Mouse (Mus musculus): ENCODE measurements at regions not wholly inside any gene's neighbourhood (a gene's known extent, or its start where the extent isn't known, plus 50 kb on each side); places are given as distances from the start of the nearest gene placed in this dataset.
A peak's percentile ranks its signal among the peaks of the same experiment; 100 is the strongest.

- no peak for DNase-seq (ENCODE audit: low spot score in 2 of 2)
Observed at GRCm38 (mm10) chr3:143092206-143092605, 210.4 kb upstream of the Pkn2 start.

DNA sequence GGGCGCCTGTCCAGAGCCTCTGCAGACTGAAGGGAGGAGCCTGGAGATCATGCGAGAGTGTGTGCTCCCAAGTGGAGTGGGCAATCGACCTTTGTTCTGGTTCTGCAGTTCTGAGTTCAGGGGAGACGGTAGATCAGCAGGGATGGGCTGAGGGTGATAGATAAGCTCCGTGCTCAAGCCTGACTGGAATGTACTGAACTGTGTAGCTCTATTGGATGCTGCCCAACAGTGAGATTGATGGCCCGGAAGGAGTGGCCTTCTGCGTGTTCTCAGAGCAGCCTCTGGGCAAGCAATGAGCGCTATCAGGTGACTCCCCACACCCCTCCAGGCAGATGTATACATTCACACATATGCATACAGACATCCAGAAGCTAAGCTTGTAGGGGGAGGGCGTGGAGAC is 209.1 kb upstream of the Pkn2 start:
- no peak for DNase-seq (ENCODE audit: low spot score in 2 of 2)

DNA sequence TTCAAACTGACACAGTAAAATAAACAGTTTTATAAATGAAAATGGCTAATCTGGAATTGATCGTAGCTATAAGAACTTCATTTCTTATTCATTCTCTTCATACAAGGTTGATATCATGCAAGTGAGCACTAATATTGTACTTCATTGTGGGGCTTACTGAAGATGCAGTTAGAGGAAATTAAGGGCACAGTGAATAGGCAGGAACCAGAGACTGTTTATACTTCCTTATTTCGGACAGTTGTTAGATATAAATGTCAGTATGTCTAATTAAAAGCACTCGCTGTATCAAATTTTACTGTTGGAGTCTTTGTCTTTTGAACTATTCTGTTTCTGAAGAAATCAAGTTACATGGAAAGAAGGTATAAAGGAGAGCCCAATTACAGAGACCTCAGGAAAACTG is 208.5 kb upstream of the Pkn2 start:
- DNase-seq (ENCODE audit: low spot score in 2 of 2), result no peak

- no peak for DNase-seq (ENCODE audit: low spot score in 2 of 2)
Observed at GRCm38 (mm10) chr3:143087786-143088185, 206.0 kb upstream of the Pkn2 start.

- no peak for DNase-seq (ENCODE audit: low spot score in 2 of 2)
Observed at GRCm38 (mm10) chr3:143078310-143078709, 196.5 kb upstream of the Pkn2 start.

GRCm38 (mm10) chr3:143071839-143072373 is 190.1 kb upstream of the Pkn2 start:
- no peak for DNase-seq (ENCODE audit: low spot score in 2 of 2)

GRCm38 (mm10) chr3:143054858-143055257 is 173.1 kb upstream of the Pkn2 start:
- DNase-seq (ENCODE audit: low spot score in 2 of 2), result no peak

- DNase-seq (ENCODE audit: low spot score in 2 of 2), result no peak
Observed at GRCm38 (mm10) chr3:143053286-143053993, 171.6 kb upstream of the Pkn2 start.

GRCm38 (mm10) chr3:143040666-143041065 is 158.9 kb upstream of the Pkn2 start:
- DNase-seq (ENCODE audit: low spot score in 2 of 2), result no peak

DNA sequence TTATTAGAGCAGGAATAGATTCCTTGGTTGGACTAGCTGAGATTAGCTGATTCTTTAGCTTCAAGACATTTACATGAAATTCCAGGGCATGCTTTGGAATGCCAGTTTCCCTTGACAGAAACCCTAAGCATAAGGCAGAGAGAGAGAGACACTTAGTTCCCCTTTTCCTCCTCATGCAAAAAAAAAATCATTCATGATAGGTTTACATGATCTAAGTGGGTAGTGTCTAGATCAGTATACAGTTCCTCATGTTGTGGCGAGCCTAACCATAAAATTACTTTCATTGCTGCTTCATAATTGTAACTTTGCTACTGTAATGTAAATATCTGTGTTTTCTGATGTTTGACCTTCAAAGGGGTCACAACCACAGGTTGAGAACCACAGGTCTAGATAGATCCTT is 154.3 kb upstream of the Pkn2 start:
- no peak for DNase-seq (ENCODE audit: low spot score in 2 of 2)

GRCm38 (mm10) chr3:143034588-143034987 is 152.8 kb upstream of the Pkn2 start:
- no peak for DNase-seq (ENCODE audit: low spot score in 2 of 2)

DNA sequence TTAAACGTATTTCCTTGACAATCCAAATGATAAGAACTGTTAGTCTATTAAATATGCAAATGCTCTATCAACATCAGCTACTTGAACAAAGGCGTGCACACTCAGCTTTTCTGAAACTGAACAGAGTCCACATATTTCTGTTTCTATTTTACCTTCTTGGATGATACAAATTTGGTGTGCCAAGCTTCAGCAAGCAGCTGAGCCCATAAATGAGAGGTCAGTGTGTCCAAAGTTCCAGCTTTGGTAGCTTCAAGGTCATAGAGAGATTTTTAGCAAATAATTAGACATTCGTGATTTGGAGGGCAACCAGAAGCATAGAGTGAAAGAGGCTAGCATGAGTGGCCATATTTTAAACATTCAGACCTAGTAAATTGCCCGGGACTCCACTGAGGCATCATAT is 140.7 kb upstream of the Pkn2 start:
- DNase-seq (ENCODE audit: low spot score in 2 of 2), result no peak

DNA sequence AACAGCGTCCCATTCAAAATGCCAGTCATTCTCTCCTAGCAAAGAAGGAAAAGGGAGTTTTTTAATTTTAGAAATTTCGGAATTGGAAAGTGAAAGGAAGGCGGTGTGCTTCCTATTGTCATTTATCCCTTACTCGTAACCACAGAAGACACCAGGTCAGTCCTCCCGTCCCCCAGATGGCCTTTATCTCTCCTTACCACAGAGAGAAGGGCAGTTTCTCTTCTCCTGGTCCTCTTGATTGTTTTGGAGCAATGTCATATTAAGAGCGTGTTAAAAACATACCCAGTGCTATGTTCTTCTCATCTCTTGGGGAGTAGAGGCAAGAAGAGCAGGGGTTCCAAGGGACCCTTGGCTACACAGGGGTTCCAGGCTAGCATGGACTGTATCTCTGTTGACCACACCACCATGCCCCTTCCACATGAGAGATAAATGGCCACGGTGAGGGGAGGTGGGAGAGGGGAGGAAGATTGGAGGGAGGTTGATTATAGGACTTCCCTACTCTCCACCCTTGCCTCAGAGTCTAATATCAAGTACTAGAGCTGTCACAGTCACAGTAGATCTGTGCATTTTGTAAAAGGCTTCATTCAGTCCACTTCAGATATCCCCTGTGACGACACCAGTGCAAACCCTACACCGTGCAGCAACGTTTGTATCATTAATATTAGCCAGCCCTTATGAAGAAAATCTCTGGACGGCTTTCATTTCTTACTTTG is 139.5 kb upstream of the Pkn2 start:
- no peak for DNase-seq (ENCODE audit: low spot score in 2 of 2)

DNA sequence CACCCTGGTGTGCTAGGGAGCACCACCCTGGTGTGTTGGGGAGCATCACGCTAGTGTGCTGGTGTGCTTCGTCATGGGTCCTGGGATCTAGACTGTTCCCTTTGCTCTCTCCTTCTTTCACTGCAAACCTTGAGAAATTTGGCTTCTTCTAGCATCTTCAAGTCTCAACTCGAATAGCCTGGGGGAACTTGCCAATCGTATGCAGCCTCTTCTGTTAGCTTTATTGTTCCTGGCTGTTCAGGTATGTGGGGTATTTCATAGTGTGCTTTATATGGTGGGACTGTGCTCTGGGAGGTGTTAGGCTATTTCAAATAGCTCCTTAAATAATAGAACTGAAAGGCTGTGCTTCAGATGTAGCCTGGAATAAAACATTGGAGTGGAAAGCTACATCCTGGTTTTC is 135.7 kb upstream of the Pkn2 start:
- no peak for DNase-seq (ENCODE audit: low spot score in 2 of 2)

DNA sequence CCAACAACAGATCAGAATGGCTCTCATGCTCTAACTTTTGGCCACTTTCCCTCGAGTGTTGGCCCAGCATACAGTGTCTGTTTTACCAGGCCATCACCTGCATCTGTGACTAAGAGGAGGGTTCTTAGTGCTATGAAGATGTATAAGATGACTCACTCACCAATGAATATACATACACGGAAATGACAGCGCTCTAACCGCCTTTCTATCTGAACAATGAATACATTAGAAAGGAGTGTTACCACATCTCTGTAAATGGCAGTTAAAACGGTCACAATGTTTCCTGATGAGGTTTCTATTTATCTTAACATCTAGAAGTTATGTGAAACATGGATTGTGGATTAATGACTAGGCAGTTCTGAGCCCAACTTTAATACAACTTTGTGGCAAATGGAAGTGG is 135.0 kb upstream of the Pkn2 start:
- no peak for DNase-seq (ENCODE audit: low spot score in 2 of 2)

GRCm38 (mm10) chr3:143014421-143014820 is 132.6 kb upstream of the Pkn2 start:
- no peak for DNase-seq (ENCODE audit: low spot score in 2 of 2)

DNA sequence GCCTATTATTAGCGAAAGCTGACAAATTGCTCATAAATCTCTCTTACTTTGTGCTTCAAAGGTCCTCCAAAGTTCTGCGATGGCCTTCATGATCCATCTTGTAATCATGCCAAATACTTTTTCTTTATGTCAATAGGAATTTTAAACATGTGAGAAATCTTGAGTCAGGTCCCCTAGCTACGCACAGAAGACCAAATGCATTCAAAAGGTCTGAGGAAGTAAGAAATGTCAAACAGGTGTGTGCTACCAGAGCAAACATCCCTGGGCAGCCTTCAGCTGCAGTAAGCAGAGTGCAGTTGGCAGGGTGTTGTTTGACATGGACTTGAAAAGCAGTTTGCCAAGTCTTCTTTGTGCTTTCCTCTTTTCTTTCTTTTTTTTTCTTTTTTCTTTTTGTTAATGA is 125.2 kb upstream of the Pkn2 start:
- no peak for DNase-seq (ENCODE audit: low spot score in 2 of 2)

GRCm38 (mm10) chr3:143001952-143002351 is 120.1 kb upstream of the Pkn2 start:
- no peak for DNase-seq (ENCODE audit: low spot score in 2 of 2)

GRCm38 (mm10) chr3:142995981-142996743 is 114.4 kb upstream of the Pkn2 start:
- no peak for DNase-seq (ENCODE audit: low spot score in 2 of 2)

DNA sequence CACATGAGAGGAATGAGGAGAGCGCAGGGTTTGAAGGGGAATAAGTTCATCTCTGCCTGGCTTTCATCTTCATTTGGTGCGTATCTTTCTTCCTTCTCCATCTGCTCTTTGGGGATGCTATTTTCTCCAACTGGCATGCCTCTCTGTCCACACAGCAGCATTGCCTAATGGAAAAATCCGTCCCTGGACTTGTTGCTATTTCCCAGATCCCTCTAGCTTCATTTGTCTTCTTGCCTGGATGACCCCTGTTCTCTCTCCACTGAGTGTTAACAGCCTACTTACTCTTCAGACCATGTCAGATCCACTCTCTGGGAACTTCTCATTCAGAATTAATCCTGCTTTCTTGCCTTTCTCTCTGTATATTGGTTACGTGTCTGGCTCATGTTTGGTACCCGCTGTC is 102.7 kb upstream of the Pkn2 start:
- no peak for DNase-seq (ENCODE audit: low spot score in 2 of 2)

- DNase-seq (ENCODE audit: low spot score in 2 of 2), result no peak
Observed at GRCm38 (mm10) chr3:142981221-142981620, 99.4 kb upstream of the Pkn2 start.

DNA sequence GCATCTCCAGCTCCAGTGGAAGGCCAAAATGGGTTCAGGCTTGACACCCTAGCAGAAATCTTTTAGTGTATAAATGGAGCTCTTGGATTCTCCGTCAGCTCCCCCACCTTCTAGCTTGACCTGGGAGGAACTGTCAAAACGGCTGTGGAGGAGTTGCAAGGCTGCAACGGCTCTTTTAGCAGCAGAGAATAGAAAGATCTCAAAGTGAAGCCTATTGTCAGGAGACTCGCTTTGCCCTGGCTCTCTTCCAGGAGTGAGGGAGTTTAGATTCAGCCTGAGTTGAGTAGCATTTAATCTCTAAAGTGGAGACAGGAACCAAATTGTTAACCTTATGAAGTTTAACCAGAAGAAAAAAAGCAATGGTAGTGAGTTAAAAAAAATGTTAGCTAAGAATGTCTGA is 97.4 kb upstream of the Pkn2 start:
- peak in 1 of 2 experiments; percentile 11 for DNase-seq (ENCODE audit: low spot score in 2 of 2)
